Mouse (Mus musculus) kidney, adult 9 months (tissue): ENCODE measurements around the gene Tbxas1.

ENCODE experiments used
- DNase-seq: peaks from one replicate; pipeline ENCODE4 v3.0.0; 2022

Gene Tbxas1

DNA sequence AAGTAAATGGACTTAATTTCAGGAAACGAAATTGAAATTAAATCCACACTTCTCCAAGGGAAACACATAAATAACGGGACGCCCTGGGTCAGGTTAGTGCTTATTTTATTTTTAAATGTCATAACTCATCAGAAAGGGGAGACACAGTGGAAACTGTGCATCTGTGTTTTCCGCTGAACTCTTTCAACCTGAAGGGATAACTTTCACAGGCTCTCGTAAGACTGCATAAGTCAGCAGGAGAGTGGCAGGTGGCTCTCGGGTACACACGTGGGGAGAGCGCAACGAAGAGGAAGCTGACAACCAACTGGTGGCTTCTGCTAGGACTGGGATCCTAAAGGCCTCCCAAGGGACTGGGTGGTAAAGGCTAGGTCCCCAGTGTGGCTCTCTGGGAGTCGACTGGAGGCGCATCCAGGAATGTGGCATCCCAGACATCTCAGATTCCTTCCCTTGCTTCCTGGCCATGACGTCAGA is 128.8 kb downstream of the Tbxas1 start:
- peak; percentile 74 for DNase-seq

DNA sequence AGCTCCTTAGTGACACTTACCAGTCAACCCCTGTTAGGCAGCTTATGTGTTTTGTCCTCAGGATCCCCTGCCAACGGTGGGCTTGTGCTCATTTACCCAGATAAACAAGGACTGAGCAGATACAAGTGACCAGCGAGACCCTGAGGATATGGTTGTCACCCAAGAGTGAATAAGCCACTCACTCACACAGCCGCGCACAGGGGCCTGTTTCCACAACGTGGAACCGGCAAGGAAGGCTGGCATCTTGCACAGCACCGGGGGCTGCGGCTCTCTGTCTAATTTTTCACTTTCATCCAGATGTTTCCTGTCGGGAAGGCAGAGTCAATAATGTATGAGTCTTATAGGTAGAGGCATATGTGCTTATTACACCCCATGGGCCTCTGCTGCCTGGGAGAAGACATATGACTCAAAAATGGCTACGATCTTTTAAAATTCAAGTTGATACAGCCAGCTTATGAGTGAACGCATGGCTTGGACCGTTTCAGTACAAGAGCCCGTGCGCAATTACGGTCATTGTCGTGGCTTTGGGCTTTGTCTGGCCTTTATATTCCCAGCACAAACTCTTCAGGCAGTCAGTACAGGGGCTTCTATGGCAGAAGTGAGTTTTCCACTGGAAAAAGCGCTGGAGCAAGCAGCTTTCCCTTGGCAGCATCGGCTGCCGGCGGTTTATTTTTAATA is 130.2 kb downstream of the Tbxas1 start:
- DNase-seq, result no peak

DNA sequence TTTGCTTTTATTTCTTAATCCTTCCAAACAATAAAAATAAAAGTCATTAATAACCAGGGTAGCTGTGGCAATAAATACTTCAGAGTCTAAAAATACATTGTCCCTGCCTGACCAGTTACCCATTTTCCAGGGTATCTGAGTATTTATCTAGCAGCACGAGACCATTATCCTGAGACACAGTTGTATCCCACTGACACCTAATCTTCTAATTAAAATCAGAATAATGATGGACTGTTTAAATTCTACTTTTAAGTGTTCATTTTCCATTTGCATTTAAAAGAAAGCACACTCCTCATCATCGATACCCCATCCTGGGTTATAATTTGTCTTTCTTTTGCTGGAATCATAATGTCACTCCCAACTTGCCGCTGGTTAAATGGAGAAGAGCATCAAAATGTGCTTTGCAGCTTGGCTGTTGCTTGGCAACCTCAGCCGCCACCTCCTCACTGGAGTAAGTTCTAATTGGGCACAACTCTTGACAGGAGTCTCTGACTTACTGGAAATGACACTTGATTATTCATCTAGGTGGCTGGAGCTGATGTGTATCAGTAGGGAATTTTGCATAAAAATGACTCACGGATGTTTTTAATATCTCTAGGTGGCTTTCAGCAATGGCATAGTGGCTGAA is 130.9 kb downstream of the Tbxas1 start:
- no peak for DNase-seq

DNA sequence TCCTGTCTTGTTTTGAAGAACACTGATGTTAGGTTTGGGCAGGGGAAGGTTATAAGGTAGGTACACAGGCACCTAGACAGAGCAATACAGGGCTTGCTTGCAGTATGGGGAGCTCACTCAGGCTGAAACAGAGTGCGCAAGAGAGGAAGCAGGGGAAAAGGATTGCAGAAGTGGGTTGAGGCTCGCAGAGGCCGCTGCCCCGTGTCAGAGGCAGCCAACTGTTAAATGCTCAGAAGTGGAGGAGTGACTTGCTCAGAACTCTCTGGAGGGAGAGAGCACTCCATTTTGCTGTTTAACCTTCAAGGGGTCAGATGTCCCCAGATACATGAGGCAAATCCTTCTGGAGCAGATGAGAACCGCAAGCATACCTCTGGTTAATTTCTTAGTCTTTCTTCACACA is 132.0 kb downstream of the Tbxas1 start:
- DNase-seq, result peak; percentile 27

DNA sequence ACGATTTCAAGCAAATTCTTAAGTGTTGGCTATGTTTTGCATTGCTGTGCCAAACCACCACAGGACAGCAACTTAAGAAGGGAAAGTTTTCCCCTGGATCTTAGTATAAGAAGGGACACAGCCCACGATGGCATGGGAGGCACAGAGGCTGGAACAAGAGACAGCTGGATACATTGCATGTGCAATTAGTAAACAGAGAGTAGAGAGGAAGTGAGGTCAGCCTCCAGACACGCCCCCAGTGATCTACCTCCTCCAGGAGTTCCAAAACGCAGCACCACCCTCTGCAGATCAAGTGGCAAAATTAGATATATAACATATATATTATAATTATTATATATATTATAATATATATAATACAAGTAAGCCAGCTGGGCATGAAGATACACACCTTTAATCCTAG is 132.9 kb downstream of the Tbxas1 start:
- no peak for DNase-seq

DNA sequence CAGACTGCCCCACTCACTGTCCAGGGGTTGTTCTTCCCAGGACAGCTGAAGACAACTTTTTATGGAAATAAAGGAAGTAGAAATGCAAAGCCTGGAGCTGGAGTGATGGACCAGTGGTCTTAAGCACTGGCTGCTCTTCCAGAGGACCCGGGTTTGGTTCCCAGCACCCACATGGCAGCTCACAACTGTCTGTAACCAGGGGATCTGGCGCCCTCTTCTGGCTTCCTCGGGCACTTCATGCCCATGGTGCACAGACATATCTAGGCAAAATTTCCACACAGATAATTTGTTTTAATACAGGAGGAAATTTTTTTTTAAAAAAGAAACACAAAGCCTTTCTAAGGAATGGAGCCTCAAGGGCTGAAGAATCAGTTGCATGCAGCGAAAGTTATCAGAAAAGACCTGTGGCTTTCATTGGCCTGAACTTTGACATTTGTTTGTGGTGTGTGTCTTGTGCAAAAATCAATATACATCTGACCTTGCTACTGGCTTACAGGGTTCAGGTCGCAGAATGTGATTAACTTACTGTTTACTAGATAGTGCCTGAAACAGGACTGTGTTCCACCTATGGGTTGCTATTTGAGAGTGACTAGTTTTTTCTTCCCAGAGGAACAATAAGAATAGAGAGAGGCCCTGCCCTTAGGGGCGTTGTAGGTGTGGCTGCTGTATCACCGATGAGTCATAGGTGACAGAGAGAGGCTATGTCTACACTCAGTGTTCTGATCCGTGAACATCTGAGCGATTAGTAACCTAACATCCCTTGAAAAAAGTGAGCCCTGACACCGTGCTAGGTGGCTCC is 138.0 kb downstream of the Tbxas1 start:
- no peak for DNase-seq

DNA sequence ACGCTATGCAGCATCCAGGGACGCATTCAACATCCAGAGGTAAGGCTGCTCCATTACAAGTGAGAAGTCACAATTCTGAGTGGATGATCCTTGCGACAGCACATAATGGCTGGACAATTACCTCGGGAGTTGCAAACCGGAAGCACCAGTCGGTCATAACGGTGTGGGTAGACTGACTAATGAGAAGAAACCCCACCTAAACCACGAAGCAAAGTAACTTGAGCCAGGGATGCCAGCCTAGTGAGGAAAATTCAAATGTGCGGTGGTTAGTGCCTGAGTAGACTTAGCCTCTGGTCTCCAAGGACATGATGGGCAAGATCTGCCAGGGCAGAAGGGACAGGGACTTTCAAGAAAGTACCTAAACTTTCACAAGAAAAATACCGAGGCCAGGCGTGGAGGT is 142.7 kb downstream of the Tbxas1 start:
- no peak for DNase-seq

DNA sequence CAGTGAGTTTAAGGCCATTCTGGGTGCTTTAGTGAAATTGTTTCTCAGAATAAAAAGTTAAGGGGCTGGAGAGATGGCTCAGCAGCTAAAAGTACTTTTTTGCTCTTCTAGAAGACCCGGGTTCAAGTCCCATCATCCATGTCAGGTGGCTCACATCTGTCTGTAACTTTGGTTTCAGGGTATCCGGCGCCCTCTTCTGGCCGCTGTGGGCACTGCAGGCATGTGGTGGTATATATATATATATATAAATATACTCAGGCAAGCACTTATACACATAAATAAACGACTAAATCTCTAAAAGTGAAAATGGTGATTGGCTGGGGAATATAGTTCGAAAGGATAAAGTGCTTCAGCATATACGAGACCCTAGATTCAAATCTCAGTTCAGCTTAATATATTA is 143.6 kb downstream of the Tbxas1 start:
- peak; percentile 40 for DNase-seq

DNA sequence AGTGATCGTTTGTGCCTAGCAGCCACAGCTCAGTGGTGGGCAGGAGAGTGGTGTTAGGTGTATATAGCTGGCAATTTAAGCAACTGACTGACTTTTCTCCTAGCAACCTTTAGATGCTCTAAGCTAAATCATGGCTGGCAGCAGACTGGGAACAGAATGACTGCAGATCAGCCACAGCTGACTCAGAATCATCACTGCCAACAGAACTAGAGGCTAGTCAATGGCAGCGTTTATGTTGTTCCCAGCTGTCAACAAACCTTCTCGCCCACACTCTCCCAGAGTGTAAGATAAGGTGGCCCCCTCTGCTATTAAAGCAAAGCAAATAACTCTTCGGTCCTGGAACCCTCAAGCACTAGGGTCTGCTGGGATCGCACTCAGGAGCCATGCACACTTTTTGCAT is 144.0 kb downstream of the Tbxas1 start:
- DNase-seq, result no peak

DNA sequence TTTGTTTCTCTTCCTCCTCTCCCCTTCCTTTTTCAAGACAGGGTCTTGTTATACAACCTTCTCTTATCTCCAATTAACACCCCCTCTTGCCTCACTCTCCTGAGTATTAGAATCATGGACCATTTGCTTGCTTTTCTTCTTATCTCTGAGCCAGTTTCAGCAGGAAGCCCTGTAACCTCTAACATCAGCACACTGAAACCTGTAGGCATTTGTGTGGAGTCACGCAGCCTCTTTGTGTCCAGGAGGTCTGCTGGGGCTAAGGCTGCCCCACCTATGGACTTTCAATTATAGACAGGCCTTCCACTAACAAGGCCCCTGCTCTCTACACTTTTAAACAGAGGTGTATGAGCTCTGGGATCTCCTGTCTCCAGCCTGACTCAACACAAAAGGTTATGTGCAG is 146.7 kb downstream of the Tbxas1 start:
- no peak for DNase-seq

DNA sequence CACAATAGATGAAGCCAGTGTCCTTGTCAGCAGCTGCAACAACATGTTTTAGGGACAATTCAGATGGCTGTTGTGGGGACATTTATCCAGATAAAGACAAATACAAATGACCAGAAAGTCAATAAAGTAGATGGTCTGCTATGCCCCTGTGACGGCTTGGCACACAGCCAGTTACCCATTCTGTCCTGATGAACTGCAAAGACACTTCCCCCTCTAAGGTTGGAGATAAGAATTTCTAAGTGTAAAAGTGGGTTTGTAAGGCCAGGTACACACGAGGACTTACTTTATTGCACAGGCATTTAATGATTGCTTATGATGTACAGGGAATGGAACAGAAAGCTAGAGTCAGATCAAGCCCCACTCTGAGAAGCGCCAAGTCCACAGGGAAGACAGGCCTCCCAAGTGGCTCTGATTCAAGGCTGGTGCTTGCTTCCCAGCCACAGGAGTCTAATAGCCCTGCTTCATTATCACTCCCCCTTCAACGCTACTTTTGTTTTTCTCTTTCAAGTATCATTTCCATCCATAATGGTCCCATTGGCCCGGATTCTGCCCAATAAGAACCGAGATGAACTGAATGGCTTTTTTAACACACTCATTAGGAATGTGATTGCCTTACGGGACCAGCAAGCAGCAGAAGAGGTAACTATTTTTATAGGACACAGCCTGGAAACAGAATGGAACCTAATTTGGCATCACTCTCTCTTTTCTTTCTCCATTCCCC is 147.4 kb downstream of the Tbxas1 start:
- DNase-seq, result no peak

DNA sequence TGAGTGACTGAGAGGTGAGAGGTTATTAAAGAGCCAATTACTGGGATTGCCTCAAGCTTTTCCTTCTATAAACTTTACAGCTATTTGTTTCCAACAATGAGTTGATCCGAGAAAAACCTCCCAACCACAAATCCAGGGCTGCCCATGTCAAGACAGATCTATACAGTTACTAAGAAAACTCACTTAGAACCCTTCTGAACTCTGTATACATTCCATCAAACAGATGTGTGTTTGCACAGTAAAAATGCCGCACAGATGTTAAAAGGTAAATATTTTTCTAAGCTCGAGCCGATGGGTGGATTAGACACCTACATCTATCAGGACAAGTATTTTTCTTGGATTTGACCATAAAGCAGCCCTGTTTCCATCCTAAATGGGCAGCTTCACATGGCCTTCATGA is 149.4 kb downstream of the Tbxas1 start:
- DNase-seq, result no peak

DNA sequence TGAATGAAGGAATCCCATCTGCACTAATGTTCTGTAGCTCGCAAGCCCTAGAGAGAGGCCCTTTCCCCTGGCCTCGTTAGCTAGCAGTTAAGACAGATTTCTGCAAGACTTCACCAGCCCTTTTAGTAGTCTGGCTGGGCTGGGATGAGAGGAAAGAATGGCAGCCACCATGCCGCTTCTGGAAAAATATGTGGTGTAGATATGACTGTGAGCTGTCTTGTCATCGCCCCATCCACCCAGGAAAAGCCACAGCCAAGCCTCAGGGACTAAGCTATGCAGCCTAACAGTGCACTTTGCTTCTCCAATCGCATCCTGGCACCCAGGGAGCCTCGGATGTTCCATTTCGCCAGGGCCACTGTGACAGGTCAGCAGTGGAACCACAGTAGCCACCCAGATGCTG is 149.8 kb downstream of the Tbxas1 start:
- DNase-seq, result no peak

DNA sequence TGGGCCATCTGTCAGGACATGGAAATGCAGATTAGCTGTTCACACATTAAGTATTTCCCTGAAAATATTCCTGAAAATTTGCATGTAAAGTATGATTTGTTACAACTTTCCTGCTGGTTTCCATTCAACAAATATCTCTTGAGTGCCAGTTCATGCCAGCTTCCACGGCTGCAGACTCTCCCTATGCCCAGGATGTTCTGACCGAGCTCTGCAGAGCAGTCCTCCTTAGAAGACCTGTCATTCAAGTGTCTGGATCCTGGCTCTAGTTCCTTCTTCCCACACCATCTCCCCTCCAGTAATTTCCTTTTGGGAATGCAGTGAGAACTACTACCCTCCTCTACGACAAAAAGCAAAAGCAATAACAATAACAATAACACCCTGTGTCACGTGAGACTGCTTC is 155.5 kb downstream of the Tbxas1 start:
- no peak for DNase-seq

DNA sequence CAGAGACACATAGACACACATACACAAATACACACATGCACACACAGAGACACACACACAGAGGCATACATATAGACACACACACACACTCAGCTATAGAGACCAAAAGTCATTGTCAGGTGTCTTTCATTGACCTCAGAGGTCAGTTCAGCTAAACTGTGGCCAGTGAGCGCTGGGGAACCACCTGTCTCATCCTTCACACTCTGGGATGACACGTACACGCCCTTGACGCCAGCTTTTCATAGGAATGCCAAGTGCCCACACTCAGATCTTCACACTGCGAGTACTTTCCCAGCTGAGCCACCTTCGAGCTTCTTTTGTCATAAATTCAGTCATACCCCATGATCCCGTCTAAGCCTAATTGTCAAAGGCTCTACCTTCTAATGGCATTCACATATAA is 158.5 kb downstream of the Tbxas1 start:
- no peak for DNase-seq

DNA sequence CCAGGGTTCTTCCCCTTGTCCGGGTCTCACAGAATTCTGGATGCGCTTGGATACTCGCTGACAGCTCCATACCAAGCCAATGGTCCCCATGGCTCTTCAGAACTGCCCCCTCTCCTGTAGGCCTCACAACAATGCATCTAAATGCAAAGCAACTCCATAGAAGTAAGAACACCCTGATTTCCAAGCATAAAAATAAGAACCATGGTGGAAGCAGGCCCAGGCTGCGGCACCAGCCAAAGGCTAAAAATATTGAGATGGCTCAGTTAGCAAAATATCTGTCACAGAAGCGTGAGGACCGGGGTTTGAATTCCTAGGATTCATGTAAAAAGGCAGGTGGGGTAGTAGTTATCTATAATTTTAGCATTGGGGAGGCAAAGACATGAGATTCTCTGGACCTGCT is 159.8 kb downstream of the Tbxas1 start:
- no peak for DNase-seq

DNA sequence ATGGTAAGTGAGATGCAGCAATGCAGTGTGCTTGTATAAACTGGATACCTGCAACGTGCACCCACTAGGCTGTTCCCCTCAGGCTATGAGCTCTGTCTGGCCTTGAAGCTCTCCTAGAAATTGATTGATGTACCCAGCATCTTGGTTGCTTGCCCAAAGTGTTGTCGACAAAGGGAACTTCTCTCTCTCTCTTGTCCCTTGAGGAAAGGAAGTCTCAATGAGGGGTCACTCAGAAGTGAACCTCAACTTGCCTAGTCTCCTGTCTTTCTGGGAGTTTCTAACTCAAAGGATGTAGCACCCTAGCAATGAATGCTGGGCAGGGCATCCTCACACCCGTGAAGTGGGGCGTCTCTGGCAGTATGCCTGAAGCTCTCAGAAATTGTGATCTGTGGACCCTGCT is 161.0 kb downstream of the Tbxas1 start:
- peak; percentile 53 for DNase-seq

DNA sequence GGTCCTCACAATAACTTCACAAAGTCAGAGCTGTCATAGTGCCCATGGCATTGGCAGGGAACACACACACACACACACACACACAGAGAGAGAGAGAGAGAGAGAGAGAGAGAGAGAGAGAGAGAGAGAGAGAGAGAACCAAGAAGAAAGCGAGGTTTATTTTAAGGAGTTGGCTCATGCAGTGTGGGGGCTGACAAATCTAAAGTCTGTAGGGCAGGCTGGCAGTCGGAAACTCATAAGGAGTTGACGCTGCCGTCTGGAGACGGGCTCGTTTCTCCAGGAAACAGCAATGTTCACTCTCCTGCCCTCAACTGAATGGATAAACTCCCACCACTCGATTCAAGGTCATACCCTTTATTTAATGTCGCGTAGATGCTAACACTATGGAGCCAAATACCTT is 165.2 kb downstream of the Tbxas1 start:
- DNase-seq, result no peak

DNA sequence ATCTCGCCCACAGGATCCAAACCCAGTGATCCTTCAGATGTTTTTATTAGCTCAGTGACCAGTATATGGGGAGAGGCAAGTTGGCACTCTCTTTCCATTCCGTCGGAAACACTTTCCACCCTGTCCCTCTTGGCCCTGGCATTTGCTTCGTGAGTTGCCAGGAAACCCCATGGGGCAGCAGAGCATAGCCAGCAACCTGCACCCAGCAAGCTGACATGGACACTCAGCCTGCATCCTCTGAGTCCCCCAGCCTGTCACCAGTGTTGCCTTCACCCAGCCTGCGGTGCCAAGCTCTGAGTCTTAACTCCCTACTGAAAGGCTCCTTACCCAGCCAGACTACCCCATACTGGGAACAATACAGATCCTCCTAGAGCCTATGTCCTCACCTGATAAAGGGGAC is 173.9 kb downstream of the Tbxas1 start:
- no peak for DNase-seq

DNA sequence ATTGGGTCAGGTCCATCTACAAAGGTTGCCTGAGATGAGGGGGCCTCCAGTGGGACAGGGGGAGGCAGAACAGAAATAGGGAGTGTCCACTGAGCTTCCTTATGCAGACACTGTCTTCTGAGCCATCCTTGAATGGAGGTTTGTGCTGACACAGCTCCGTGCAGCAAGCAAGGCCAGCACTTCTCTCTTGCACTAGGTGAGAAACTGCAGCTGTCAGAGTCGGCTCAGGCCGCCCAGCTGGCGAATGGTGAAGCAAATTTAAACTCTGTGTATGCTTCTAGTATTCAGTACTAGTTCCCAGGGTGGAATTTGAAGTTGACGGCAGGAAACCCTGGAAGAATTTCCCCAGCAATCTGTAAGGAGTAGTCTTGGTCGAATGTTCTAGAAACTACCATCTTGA is 175.6 kb downstream of the Tbxas1 start:
- no peak for DNase-seq

DNA sequence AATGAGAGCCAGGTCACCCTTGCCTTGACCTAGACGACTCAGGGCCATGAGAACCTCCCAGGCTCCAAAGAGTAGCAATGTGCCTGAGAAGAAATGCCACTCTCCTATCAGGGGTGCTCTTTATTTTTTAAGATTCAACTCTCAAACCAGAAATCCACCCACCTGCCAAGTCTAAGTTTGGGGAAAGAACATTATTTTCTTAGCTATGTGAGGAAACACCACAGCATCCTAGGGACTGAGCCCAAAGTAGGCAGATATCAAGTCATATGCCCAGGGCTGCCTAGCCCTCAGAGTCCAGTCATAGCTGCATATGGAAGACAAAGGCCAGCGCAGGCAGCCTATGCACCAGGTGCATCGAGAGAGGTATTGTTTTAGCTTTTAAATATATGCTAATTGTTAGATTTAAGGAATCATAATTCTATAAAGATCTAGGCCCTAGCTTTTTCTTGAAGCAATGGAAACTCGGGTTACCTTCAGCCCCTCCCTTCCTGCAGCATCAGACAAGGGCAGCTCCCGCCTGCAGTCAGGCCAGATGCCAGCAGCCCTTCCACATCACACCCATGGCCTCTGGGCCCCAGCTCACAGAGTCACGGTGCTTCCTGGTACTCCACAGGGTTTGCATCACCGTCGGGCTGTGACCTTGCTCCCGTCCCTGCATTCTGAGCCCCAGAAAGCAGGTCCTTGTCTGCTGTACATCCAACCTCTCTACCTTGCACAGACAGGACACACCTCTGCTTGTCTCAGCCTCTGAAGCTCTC is 176.8 kb downstream of the Tbxas1 start:
- DNase-seq, result no peak

DNA sequence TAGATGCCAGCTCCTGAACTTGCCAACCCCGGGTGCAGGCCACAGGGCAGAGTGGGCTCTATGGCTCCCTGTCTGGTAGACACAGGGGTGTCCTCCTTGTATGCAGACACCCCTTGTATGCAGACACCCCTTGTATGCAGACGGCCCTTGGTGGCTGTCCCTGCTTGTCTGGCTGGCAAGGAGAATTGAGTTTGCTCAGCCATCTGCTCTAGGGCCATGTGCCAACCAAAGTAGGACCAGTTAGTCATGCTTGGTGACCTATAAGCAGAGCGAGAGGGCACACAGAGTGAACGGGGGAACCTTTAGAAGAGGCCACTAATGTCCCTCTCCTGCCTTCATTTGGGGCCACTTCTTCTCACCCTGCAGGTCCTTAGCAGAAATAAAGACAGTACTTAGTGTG is 177.4 kb downstream of the Tbxas1 start:
- DNase-seq, result no peak
